Mouse (Mus musculus) small intestine, adult 2 months (tissue): ENCODE data around the gene Hist2h2aa1.

Source experiments
- CTCF ChIP-seq: fragments of 200-500 bp; IDR thresholded peaks from 2 replicates; pipeline ENCODE4 v1.5.1; 2012; ENCODE audit warnings: low read depth, mild to moderate bottlenecking, control low read depth, inconsistent platforms, low read length, moderate library complexity, mixed read lengths; ENCODE audit not compliant: insufficient replicate concordance, insufficient read length; ENCODE audit errors: extremely low read depth
- POLR2A ChIP-seq: fragments of 200-500 bp; IDR thresholded peaks from 2 replicates; pipeline ENCODE4 v1.6.1; 2012; ENCODE audit warnings: low read depth, mild to moderate bottlenecking, control low read depth, inconsistent platforms, low read length, moderate library complexity

DNA sequence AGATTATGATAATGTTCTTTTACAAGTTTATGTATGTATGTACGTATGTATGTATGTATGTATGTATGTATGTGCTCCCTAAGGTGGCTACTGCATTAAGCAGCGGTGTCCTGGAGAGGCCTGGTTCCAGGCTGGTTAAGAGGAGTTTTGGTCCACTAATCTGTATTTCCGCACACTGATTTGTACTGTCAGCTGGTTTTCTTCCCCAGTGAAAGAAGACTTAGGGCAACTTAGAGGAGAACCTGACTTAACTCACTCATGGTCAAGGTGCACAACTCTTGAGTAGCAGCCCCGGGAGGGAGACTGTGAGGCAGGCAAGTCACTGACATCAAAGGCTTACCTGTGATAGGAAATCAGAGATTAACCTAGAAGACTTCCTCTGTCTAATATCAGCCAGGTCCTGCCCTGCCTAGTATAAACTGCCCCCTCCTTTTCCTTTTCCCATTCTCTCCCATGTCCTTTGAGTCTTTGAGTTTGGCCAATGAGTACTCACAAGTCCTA is 8.4 kb upstream of the Hist2h2aa1 start:
- TF ChIP-seq CTCF (no peak), POLR2A (no peak)
